Mouse (Mus musculus) splenic B cell, adult 2 months (primary cell): ENCODE measurements around the gene Agrp.
A peak's percentile ranks its signal among the peaks of the same experiment; 100 is the strongest.
"Not testable (repeated sequence)": the region's sequence is repeated elsewhere in the genome, so short reads cannot be mapped to it uniquely, and the experiment has no call there.

Experiments used
- DNase-seq: peaks from one replicate; pipeline ENCODE4 v3.0.0-alpha.2; 2011; ENCODE audit warnings: low read depth, low spot score
- H3K27me3 ChIP-seq: 2 replicates; pipeline ENCODE4 v1.6.1; 2012; ENCODE audit warnings: mild to moderate bottlenecking, low read length, moderate library complexity, mixed read lengths; ENCODE audit not compliant: control insufficient read depth, poor library complexity, insufficient read depth, severe bottlenecking
- H3K36me3 ChIP-seq: 2 replicates; pipeline ENCODE4 v1.6.1; 2012; ENCODE audit warnings: mild to moderate bottlenecking, low read length, moderate library complexity, mixed read lengths; ENCODE audit not compliant: control insufficient read depth, poor library complexity, insufficient read depth, severe bottlenecking

Gene Agrp

DNA sequence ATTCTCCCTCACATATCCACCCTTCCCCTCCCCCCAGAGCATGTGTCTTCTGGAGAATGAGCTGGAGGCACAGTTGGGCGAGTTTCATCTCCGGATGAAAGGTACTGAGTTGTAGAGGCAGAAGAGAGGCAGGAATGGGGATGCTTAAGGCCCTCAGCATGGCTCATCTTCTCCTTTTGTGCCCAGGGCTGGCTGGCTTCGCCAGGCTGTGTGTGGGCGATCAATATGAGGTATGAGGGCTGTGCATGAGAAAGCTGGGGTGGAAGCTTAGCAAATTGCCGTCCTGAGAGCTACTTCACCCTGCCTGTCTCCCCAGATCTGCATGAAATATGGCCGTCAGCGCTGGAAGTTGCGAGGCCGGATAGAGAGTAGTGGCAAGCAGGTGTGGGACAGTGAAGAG lies 21.3 kb downstream of the Agrp start:
- no peak for DNase-seq
- peaks cover 3% of the 10 kb centered on the region for H3K36me3 ChIP-seq
- H3K27me3 ChIP-seq, result no peaks in the 10 kb centered on the region

DNA sequence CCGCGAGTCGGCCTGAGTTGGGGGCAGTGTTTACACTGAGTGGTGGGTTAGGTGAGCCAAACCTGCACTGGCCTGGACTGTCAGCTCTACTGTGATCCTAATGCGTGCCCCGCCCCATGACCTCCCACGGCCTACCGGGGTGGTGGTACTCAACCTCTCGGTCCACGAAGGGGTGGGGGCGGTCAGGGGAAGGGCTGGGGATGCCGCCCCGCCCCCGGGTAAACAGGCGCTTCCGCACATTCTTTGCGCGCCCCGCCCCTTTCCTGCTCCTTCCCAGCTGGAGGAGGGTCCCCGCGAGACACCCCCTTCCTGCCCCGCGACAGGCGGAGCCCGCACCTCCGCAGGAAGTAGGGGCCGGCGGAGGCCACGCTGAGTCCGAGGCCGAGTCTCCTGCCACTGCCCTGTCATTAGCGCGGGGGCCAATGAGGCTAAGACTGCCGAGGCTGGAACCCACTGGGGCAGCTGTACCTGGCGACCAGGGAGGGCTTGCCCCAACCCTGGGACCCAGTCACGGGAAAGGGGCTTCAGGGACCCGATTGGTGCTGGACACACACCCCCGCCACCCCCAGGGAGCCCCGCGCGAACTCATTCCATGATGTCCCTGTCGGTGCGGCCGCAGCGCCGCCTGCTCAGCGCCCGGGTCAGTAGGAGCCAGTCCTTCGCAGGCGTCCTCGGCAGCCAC lies 23.2 kb downstream of the Agrp start:
- H3K36me3 ChIP-seq, result peaks cover 3% of the 10 kb centered on the region
- DNase-seq, result no peak
- no peaks in the 10 kb centered on the region for H3K27me3 ChIP-seq

DNA sequence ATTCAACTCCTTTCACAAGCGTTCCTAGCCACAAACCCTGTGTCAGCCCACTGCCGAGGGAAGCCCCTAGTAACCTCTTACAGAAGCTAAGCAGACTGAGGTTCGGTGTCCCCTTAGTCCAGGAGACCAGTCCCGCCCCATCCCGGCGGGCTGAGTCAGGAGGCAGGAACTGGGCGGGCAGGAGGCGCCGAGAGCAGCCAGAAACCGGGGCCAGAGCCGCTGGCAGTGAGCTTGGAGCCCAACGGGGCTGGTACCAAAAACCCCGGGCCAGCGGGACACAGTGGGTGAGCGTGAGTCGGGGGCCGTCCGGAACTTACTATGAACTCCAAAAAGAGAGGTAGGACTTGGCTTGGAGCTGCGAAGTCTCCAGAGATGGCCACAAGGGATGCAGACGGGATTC lies 24.2 kb downstream of the Agrp start:
- no peak for DNase-seq
- Histone ChIP-seq H3K36me3 (peaks cover 3% of the 10 kb centered on the region), H3K27me3 (no peaks in the 10 kb centered on the region)

DNA sequence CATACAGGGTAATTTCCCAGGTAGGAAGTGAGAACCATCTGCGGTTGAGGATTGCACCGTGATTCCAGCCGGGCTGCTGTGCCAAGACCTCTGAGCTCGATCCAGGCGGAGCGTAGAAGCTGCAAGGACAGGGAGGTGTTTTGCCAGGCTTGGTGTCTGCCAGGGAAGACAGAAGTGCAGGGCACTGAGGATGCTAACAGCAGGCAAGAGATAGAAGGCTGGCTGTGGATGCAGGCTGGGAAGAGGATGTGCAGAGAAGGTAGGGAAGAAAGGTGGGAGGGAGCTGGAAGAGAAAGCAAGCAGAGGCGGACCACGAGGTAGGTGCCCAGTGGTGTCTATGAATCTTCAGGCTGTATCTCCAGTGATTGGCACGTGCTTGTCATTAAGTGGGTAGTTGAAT lies 25.4 kb downstream of the Agrp start:
- H3K27me3 ChIP-seq, result no peaks in the 10 kb centered on the region
- no peak for DNase-seq
- H3K36me3 ChIP-seq, result 0 out of 2 replicates have a peak, but pooled peaks cover 3% of the 10 kb centered on the region

DNA sequence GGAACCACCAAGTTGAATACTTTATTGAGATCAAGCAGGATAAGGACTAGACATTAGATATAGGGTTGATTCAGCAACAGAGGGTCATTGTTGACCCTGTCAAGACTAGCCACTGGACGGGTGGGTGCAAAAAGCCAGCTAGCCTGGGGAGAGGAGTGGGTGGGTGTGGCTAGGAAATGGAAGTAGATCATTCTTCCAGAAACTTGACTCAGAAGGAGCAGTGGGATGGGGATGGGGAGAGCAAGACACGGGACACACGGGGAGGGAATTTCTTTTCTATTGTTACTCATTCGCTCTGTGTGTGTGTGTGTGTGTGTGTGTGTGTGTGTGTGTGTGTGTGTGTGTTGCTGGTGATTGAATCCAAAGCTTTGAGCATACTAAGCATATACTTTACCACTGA lies 27.4 kb downstream of the Agrp start:
- DNase-seq, result no peak
- Histone ChIP-seq H3K27me3 (no peaks in the 10 kb centered on the region), H3K36me3 (no peaks in the 10 kb centered on the region)

DNA sequence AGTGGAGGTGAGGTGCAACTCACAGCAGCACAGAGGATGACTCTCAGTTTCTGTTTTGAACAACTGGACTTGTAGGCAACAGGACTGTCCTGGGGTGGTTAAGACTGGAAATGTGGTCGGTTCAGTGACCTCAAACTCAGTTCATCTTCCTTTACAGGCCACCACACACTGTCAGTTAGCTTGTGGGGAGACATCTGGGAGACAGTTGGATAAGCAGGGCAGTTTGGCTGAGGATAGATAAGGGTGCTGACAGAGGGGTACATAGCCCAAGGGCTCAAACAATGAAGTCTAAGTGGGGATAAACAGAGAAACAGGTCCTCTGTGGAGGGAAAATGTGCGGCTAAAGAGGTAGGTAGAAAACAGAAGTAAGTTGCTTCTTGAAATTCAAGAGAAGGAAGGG lies 27.8 kb downstream of the Agrp start:
- no peaks in the 10 kb centered on the region for H3K27me3 ChIP-seq
- DNase-seq, result no peak
- H3K36me3 ChIP-seq, result no peaks in the 10 kb centered on the region

DNA sequence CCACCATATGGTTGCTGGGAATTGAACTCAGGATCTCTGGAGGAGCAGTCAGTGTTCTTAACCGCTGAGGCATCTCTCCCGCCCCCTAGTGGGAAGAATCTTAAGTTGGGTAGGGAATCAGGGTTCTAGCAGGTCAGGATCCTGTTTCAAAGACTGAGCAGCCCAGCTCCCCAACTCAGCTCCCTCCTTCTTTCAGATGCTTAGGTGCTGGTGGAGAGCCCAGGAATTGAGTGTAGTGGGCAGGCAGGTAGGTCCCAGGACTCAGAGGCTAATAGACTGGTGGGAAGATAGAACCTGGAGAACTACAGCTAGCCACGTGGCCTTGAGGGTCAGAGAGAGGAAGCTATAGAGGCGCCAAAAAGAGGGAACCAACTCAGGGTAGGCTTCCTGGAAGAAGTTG lies 29.5 kb downstream of the Agrp start:
- Histone ChIP-seq H3K36me3 (no peaks in the 10 kb centered on the region), H3K27me3 (no peaks in the 10 kb centered on the region)
- peak; percentile 70 for DNase-seq

DNA sequence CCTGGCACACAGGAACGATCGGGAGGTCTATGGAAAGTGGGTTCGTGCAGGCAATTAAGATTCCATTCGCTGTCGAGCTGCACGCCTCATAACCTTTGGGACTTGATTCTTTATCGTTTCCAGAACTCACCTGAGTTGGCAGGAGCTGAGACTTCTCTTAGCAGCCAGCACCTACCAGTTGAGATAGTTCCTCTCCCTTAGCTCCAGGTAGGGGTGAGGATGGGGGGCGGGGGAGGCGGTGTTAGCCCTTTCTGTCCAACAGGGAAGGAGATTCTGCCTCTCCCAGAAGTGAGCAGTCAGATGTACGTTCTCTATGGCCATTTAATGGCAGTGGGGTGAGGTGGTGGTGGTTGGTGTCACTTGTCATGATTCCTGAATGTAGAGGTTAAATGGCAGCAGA lies 30.1 kb downstream of the Agrp start:
- H3K27me3 ChIP-seq, result no peaks in the 10 kb centered on the region
- no peaks in the 10 kb centered on the region for H3K36me3 ChIP-seq
- DNase-seq, result no peak

DNA sequence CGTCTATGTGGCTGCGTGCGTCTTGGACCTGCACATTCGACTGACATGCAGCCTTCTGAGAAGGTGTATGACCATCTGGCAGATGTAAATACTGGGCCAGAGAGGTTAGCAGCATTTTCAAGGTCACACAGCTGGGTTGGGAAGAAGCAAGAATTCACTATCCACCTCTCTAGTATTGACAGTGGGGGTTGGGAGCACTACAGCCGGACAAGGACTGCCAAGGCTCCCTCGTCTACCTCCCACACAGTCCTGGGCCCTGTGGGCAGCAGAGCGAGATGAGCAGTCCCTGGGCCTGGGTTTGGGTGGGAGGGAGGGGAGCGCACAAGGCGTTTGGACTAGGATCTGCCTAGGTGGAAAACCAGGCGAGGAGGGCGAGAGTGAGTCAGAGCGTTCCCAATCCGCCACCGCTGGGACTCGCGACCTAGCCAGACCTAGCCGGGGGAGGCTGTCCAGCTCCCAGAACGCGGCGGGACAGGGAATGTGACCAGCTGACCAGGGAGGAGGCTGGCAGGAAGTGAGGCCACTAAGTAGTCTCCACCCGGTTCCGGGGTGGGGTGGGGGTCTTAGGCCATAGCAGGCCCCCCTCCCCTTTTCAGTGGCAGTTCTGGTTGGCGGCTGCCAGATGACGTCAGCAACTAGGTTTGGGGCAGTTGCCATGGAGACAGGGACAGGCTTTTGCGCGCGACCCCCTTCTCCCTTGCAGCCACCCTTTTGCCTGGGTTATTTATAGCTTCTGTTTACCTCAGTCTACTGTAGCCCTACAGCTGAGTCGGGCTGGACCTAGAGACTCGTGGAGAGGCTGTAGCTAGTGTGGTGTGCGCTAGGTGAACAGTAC lies 30.8 kb downstream of the Agrp start:
- Histone ChIP-seq H3K36me3 (no peaks in the 10 kb centered on the region), H3K27me3 (no peaks in the 10 kb centered on the region)
- DNase-seq, result peak; percentile 77

DNA sequence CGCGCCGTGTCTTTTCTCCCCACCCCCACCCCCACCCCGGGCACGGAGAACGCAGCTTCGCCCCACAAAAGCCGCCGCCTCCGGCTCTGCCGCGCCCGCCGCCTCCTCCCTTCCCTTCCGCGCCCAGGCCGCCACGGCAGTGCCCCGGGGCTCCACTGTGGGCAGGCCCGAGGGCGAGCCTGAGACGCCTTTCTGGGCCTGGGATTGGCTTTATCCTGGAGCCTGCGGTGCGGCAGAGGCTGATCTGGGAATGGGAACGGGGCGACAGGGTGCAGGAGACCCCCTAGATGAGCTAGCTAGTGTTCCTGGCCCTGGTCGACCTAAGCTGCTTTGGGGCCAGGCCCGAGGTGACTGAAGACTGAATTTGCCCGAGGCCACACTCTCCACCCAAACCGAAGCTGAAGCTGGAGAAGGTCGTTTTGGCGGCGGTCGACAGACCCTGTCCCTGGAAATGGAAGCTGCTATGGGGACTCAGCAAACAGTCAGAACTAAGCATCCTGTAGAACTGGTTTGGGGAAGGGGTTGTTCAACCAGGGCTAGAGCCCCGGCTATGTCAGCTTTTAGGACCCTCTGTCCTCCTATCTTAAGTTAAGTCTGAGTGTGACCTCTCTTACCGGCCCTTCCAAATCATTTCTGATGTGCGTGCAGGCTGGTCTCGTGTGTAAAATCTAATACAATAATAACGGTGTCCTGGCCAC lies 31.6 kb downstream of the Agrp start:
- Histone ChIP-seq H3K27me3 (no peaks in the 10 kb centered on the region), H3K36me3 (no peaks in the 10 kb centered on the region)
- no peak for DNase-seq

DNA sequence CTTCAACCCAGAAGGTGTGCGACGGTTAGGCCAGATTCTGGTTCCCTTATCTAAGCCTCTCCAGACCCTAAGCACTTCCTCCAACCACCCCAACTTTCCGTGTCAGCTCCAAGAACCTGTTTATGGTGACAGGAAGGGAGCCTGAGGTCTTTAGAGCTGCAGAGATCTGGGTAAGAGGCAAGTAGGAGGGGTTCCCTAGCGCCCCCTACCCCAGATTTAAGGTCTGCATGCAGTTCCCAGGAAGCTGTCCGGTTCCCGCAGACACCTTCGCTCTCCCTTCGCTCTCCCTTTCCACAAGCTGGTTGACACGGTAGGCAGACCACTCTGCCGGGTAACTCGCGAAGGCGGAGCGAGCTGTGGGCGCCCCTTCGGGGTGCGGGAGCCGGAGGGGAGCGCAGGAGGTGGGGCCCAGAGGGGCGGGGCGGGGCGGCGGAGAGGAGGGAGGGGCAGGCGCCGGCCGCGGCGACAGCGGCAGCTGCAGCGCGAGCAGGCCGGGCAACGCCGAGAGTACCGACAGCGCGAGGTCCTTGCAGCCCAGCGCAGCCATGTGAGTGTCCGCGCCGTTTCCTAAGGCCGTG lies 32.3 kb downstream of the Agrp start, which contains the start of gene Ripor1:
Gene Ripor1, plus strand, starts transcription at position 452 of the 578 bp plus-strand sequence.
- peak; percentile 80 for DNase-seq
- no peaks in the 10 kb centered on the region for H3K27me3 ChIP-seq
- H3K36me3 ChIP-seq, result no peaks in the 10 kb centered on the region

DNA sequence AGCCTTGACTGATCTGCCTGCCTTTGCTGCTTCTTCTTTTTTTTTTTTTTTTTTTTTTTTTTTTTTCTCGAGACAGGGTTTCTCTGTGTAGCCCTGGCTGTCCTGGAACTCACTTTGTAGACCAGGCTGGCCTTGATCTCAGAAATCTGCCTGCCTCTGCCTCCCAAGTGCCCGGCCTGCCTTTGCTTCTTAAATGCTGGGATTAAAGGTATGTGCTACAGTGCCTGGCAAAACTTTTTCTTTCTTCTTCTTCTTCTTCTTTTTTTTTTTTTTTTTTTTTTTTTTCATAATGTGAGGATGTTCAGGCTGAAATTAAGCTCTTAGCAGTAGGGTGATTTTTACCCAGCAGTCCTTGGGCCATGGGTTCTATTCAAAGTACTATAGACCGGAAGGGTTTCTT lies 34.7 kb downstream of the Agrp start:
- not testable (repeated sequence) for DNase-seq, H3K27me3 ChIP-seq, H3K36me3 ChIP-seq

DNA sequence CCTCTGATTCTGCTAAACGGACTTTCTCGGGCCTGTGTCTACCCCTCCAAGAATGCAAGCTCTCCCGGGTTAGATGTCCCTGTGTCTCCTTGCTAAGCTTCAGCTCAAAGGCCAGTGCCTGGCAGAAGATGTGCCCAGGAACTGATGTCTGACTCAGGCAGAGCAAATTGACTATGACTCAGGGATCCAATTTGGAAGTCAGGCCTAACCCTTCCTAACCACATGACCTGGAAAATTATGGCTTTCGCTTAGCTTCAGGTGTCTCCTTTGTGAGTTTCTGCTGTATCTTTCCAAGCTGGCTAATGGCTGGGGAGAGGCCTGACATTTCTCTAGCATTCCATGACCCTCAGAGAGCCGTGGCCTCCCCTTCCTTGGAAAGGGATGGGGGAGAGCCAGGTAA lies 35.9 kb downstream of the Agrp start:
- DNase-seq, result no peak
- H3K36me3 ChIP-seq, result no peaks in the 10 kb centered on the region
- H3K27me3 ChIP-seq, result no peaks in the 10 kb centered on the region

DNA sequence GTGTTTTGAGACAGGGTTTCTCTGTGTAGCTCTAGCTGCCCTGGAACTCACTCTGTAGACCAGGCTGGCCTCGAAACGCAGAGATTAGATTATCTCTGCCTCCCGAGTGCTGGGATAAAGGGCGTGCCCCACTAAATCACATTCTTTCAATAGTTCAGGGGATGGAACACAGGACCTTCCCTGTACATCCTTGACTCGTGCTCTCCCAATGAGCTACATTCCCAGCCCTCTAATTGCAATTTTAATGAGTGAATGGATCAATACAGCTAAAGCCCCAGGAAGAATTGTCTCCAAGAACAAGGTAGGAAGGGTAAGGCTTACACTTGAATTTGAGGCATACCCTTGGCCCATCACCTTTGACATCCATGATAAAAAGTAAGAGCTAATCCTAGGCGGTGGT lies 38.4 kb downstream of the Agrp start:
- Histone ChIP-seq H3K27me3 (no peaks in the 10 kb centered on the region), H3K36me3 (no peaks in the 10 kb centered on the region)
- DNase-seq, result no peak
